Mouse (Mus musculus): ENCODE results near the gene Atp2b2. TPM values are rescaled to one million over a fixed set of nuclear protein-coding genes. Genes with fewer than 3 reads are reported as not detected.

Gene Atp2b2
- polyA plus RNA-seq, 1 experiment from 2014 or later, result 0.09 TPM

DNA sequence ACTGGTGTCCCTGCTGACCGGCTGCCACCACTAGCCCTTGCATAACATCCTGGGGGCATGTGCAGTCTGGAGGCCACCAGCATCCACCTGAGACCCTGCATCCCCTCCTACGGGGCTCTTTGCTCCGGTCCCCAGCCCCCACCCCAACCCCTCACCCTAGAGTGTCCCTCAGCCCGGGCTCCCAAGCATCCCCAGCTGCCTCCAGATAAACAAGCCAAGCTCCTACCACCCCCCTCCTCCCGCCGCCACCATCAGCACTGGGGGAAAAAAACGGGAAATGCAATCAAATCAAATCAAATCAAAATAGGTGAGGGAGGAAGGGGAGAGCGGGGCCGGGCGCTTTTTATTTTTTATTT is 151.6 kb downstream of the Atp2b2 start:
- DNase-seq (ENCODE audit: low spot score) (no peak), ATAC-seq (ENCODE audit: insufficient number of reproducible peaks, low FRiP score, low TSS enrichment, low read depth) (no peak)
- H3K4me3 ChIP-seq (ENCODE audit: low read depth, low read length), result peak overlapping the region; percentile 27
- peaks cover 46% of the 10 kb centered on the region for H3K27me3 ChIP-seq (ENCODE audit: control insufficient read depth, insufficient read depth, low read length)
- no peaks in the 10 kb centered on the region; the same call in 1 of the 2 replicates for H3K4me1 ChIP-seq (ENCODE audit: control insufficient read depth, insufficient read depth, low read length)
- WGBS, result 1% methylated on average over 10 of the region's 10 CpGs
- no peak overlapping the region for H3K27ac ChIP-seq (replicated peaks; ENCODE audit: low read depth, low read length)
- H3K4me2 ChIP-seq (ENCODE audit: low read depth, severe bottlenecking), result peak overlapping the region; percentile 62
- H3K9ac ChIP-seq (ENCODE audit: low read length), result no peak overlapping the region
- no peaks in the 10 kb centered on the region for H3K9me3 ChIP-seq (ENCODE audit: control insufficient read depth, low read length)
- no peaks in the 10 kb centered on the region for H3K36me3 ChIP-seq (ENCODE audit: control insufficient read depth, insufficient read depth, low read length)

DNA sequence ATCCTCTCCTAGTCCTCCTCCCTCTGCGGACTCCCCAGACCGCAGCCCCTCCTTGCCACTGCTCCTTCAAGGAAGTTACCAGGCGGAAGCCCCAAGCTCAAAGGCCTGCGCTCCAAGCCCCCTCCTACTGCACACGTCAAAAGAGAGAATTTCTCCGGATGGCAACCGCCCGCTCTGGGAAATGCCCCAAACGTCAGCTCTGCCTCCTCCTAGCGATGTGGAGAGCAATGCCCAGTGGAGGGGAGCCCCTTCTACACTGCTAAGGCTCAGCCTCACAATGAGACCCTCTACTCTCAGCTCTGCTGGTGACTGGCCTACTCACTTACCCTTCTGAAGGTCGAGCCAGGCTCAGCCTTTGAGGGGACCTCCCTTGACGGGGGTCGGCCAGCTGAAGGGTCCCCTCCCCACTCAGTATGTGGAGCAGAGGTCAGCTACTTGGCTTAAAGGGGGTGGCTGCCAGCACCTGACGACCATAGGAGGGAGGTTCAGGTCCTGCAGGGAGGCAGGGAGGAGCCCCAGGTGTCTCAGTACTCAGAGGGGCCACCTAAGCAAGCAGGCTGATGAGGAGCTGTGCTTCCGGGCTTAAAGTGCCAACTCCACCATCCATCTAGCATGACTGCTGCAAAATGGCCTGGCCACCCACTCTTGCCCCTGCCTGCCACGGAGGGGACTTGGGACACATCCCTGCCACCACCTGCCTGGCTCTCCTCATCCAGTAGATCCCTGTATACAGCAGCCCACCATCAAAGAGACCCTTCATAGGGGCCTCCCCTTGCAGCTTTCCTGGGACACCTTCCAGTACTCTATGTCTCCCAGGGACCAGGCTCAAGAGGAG is 152.2 kb downstream of the Atp2b2 start:
- ATAC-seq (ENCODE audit: insufficient number of reproducible peaks, low FRiP score, low TSS enrichment, low read depth), result no peak
- Histone ChIP-seq H3K9ac (ENCODE audit: low read length) (no peak overlapping the region), H3K9me3 (ENCODE audit: control insufficient read depth, low read length) (no peaks in the 10 kb centered on the region), H3K4me1 (ENCODE audit: control insufficient read depth, insufficient read depth, low read length) (no peaks in the 10 kb centered on the region; the same call in 1 of the 2 replicates), H3K4me2 (ENCODE audit: low read depth, severe bottlenecking) (no peak overlapping the region), H3K4me3 (ENCODE audit: low read depth, low read length) (peak overlapping the region; percentile 27), H3K36me3 (ENCODE audit: control insufficient read depth, insufficient read depth, low read length) (no peaks in the 10 kb centered on the region), H3K27ac (replicated peaks; ENCODE audit: low read depth, low read length) (no peak overlapping the region), H3K27me3 (ENCODE audit: control insufficient read depth, insufficient read depth, low read length) (peaks cover 46% of the 10 kb centered on the region)
- 18% methylated on average over 16 of the region's 16 CpGs for WGBS
- DNase-seq (ENCODE audit: low spot score), result no peak

GRCm38 (mm10) chr6:113889180-113889579 is 153.2 kb downstream of the Atp2b2 start:
- no peak overlapping the region for H3K4me3 ChIP-seq (ENCODE audit: low read depth, low read length)
- no peak overlapping the region for H3K9ac ChIP-seq (ENCODE audit: low read length)
- DNase-seq (ENCODE audit: low spot score) (no peak), ATAC-seq (ENCODE audit: insufficient number of reproducible peaks, low FRiP score, low TSS enrichment, low read depth) (no peak)
- H3K4me1 ChIP-seq (ENCODE audit: control insufficient read depth, insufficient read depth, low read length), result no peaks in the 10 kb centered on the region; the same call in 1 of the 2 replicates
- H3K27ac ChIP-seq (replicated peaks; ENCODE audit: low read depth, low read length), result no peak overlapping the region
- H3K27me3 ChIP-seq (ENCODE audit: control insufficient read depth, insufficient read depth, low read length), result peaks cover 43% of the 10 kb centered on the region
- H3K36me3 ChIP-seq (ENCODE audit: control insufficient read depth, insufficient read depth, low read length), result no peaks in the 10 kb centered on the region
- H3K9me3 ChIP-seq (ENCODE audit: control insufficient read depth, low read length), result no peaks in the 10 kb centered on the region
- H3K4me2 ChIP-seq (ENCODE audit: low read depth, severe bottlenecking), result no peak overlapping the region
- WGBS, result 36% methylated on average over 3 of the region's 3 CpGs

- H3K9ac ChIP-seq (ENCODE audit: low read length), result no peak overlapping the region
- no peaks in the 10 kb centered on the region for H3K36me3 ChIP-seq (ENCODE audit: control insufficient read depth, insufficient read depth, low read length)
- H3K4me3 ChIP-seq (ENCODE audit: low read depth, low read length), result no peak overlapping the region
- H3K9me3 ChIP-seq (ENCODE audit: control insufficient read depth, low read length), result no peaks in the 10 kb centered on the region
- no peak overlapping the region for H3K27ac ChIP-seq (replicated peaks; ENCODE audit: low read depth, low read length)
- ATAC-seq (ENCODE audit: insufficient number of reproducible peaks, low FRiP score, low TSS enrichment, low read depth) (no peak), DNase-seq (ENCODE audit: low spot score) (no peak)
- peaks cover 29% of the 10 kb centered on the region for H3K27me3 ChIP-seq (ENCODE audit: control insufficient read depth, insufficient read depth, low read length)
- H3K4me1 ChIP-seq (ENCODE audit: control insufficient read depth, insufficient read depth, low read length), result no peaks in the 10 kb centered on the region; the same call in 1 of the 2 replicates
- no peak overlapping the region for H3K4me2 ChIP-seq (ENCODE audit: low read depth, severe bottlenecking)
These were observed 155.5 kb downstream of the Atp2b2 start for GRCm38 (mm10) chr6:113886886-113887285.

DNA sequence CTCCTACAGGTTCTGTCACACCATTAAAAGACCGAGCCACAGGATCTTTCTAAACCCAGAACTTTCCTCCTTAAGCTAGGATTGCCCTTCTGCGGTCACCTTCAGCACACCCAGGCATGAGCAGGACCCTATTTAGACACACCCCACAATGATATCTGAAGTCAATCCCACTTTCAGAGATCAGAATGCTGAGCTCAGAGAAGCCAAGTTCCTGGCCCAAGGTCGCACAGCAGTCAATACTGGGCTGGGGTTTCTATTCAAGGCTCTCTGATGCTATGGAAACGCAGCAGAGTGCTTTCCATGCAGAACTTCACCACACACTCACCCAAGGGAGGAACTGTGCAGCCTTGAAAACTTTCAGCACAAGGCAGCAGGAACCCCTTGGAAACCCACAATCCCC is 157.6 kb downstream of the Atp2b2 start:
- no peaks in the 10 kb centered on the region for H3K36me3 ChIP-seq (ENCODE audit: control insufficient read depth, insufficient read depth, low read length)
- no peak overlapping the region for H3K9ac ChIP-seq (ENCODE audit: low read length)
- no peak for DNase-seq (ENCODE audit: low spot score)
- H3K4me3 ChIP-seq (ENCODE audit: low read depth, low read length), result no peak overlapping the region
- no peak overlapping the region for H3K4me2 ChIP-seq (ENCODE audit: low read depth, severe bottlenecking)
- 73% methylated on average over 4 of the region's 4 CpGs for WGBS
- no peak for ATAC-seq (ENCODE audit: insufficient number of reproducible peaks, low FRiP score, low TSS enrichment, low read depth)
- peaks cover 10% of the 10 kb centered on the region for H3K27me3 ChIP-seq (ENCODE audit: control insufficient read depth, insufficient read depth, low read length)
- no peaks in the 10 kb centered on the region for H3K4me1 ChIP-seq (ENCODE audit: control insufficient read depth, insufficient read depth, low read length)
- no peaks in the 10 kb centered on the region for H3K9me3 ChIP-seq (ENCODE audit: control insufficient read depth, low read length)
- no peak overlapping the region for H3K27ac ChIP-seq (replicated peaks; ENCODE audit: low read depth, low read length)

GRCm38 (mm10) chr6:113883225-113883624 is 159.2 kb downstream of the Atp2b2 start:
- no peaks in the 10 kb centered on the region for H3K36me3 ChIP-seq (ENCODE audit: control insufficient read depth, insufficient read depth, low read length)
- no peak overlapping the region for H3K9ac ChIP-seq (ENCODE audit: low read length)
- H3K27me3 ChIP-seq (ENCODE audit: control insufficient read depth, insufficient read depth, low read length), result peaks cover 2% of the 10 kb centered on the region; the same call in 1 of the 2 replicates
- no peak overlapping the region for H3K4me2 ChIP-seq (ENCODE audit: low read depth, severe bottlenecking)
- ATAC-seq (ENCODE audit: insufficient number of reproducible peaks, low FRiP score, low TSS enrichment, low read depth) (no peak), DNase-seq (ENCODE audit: low spot score) (no peak)
- no peaks in the 10 kb centered on the region for H3K9me3 ChIP-seq (ENCODE audit: control insufficient read depth, low read length)
- no peak overlapping the region for H3K27ac ChIP-seq (replicated peaks; ENCODE audit: low read depth, low read length)
- 48% methylated on average over 9 of the region's 9 CpGs for WGBS
- H3K4me3 ChIP-seq (ENCODE audit: low read depth, low read length), result no peak overlapping the region
- no peaks in the 10 kb centered on the region for H3K4me1 ChIP-seq (ENCODE audit: control insufficient read depth, insufficient read depth, low read length)

DNA sequence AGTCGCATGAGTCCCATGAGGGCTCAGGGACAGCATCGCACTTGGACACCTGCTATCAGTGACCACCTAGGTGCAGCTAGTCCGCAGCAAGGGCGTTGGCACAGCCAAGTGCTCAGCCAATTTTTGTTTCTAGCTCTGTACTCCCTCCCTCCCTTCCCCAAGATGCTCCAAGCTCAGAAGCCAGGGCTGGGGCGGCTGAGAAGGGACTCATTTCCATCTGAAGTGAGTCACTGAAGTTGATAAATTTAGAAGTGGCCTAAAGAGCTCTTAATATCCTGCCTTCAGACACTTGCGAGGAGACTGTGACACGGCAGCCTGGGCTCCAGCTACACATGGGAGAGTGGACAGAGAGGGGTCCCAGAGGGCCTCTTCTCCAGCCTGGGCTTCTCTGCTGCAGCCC is 160.0 kb downstream of the Atp2b2 start:
- DNase-seq (ENCODE audit: low spot score), result no peak
- Histone ChIP-seq H3K36me3 (ENCODE audit: control insufficient read depth, insufficient read depth, low read length) (no peaks in the 10 kb centered on the region), H3K27me3 (ENCODE audit: control insufficient read depth, insufficient read depth, low read length) (no peaks in the 10 kb centered on the region), H3K27ac (replicated peaks; ENCODE audit: low read depth, low read length) (no peak overlapping the region), H3K4me3 (ENCODE audit: low read depth, low read length) (no peak overlapping the region), H3K4me1 (ENCODE audit: control insufficient read depth, insufficient read depth, low read length) (no peaks in the 10 kb centered on the region), H3K9me3 (ENCODE audit: control insufficient read depth, low read length) (no peaks in the 10 kb centered on the region), H3K4me2 (ENCODE audit: low read depth, severe bottlenecking) (no peak overlapping the region), H3K9ac (ENCODE audit: low read length) (no peak overlapping the region)
- 71% methylated on average over 7 of the region's 7 CpGs for WGBS
- ATAC-seq (ENCODE audit: insufficient number of reproducible peaks, low FRiP score, low TSS enrichment, low read depth), result no peak

DNA sequence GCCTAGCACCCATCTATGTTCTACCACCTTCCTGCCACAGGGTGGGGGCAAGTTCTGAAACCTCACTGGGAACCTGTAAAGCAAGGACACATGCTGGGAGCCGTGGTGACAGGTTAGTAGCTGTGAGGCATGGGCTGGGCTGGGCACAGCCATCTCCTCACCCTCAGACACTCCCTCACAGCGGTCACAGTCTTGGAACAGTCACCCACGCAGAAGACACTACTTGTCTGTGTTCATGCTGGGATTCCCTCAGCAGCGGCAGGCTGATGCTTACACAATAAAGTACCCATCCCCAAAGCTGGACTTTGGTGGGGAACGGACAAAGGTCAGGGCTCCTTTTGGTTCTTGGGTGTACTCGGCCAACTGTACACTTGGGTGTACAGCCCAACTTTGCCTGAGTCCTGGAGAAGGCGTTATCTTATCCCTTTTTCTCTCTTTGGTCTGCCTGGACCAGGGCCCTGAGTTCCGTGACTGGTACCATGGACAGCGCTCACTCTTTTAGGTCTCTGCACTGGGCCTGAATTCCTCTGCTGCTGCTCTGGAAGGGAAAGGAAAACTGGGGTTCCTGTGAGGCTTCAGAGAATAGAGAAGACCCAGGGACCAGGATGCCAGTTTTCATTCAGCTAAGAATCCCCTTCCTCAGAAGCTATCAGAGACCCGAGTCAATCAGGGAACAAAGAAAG is 160.7 kb downstream of the Atp2b2 start:
- H3K27ac ChIP-seq (replicated peaks; ENCODE audit: low read depth, low read length), result no peak overlapping the region
- no peaks in the 10 kb centered on the region for H3K36me3 ChIP-seq (ENCODE audit: control insufficient read depth, insufficient read depth, low read length)
- DNase-seq (ENCODE audit: low spot score), result peak; percentile 77
- no peak overlapping the region for H3K4me3 ChIP-seq (ENCODE audit: low read depth, low read length)
- no peak for ATAC-seq (ENCODE audit: insufficient number of reproducible peaks, low FRiP score, low TSS enrichment, low read depth)
- no peaks in the 10 kb centered on the region for H3K9me3 ChIP-seq (ENCODE audit: control insufficient read depth, low read length)
- H3K27me3 ChIP-seq (ENCODE audit: control insufficient read depth, insufficient read depth, low read length), result no peaks in the 10 kb centered on the region
- 54% methylated on average over 10 of the region's 10 CpGs for WGBS
- H3K4me1 ChIP-seq (ENCODE audit: control insufficient read depth, insufficient read depth, low read length), result no peaks in the 10 kb centered on the region
- no peak overlapping the region for H3K9ac ChIP-seq (ENCODE audit: low read length)
- no peak overlapping the region for H3K4me2 ChIP-seq (ENCODE audit: low read depth, severe bottlenecking)

All from limb, embryonic 11.5 days (tissue).